Mouse (Mus musculus) adrenal gland, postnatal 36 days (tissue): Measurements from ENCODE around the gene Tmem130. TPM values are rescaled to one million over a fixed set of nuclear protein-coding genes. Genes with fewer than 3 reads are reported as not detected.
"Not testable (repeated sequence)": the region's sequence is repeated elsewhere in the genome, so short reads cannot be mapped to it uniquely, and the experiment has no call there.

Experiments used
- DNase-seq, 2 experiments: peaks; one replicate each; pipeline ENCODE4 v3.0.0; 2021; ENCODE audit warnings: mixed read lengths in 1 of 2
- long read RNA-seq, 2 experiments: library from polyadenylated mRNA; stranded (forward); transcript quantifications; one replicate each; pipeline ENCODE4 v2.0.0; 2021; ENCODE audit warnings: borderline sequencing depth in 2 of 2
- total RNA-seq, 2 experiments: library from RNA; stranded (reverse); gene quantifications; 2 replicates each; pipeline ENCODE4 v1.2.3; 2021

Tmem130 gene
- total RNA-seq = 10 to 100 TPM; 23.4 to 30.9 TPM
- long read RNA-seq, experiment 1, transcript Tmem130-201 (8 exons, 2,805 nt) = major isoform, 9 of 30 reads
- long read RNA-seq, experiment 1, partial matches to known transcripts = 6 of 30 reads
- long read RNA-seq, experiment 1, other reads (novel, unspliced or antisense) = 15 of 30 reads
- long read RNA-seq, experiment 2, transcript Tmem130-201 (8 exons, 2,805 nt) = major isoform, 37 of 49 reads
- long read RNA-seq, experiment 2, partial matches to known transcripts = 1 of 49 reads
- long read RNA-seq, experiment 2, other reads (novel, unspliced or antisense) = 11 of 49 reads

GRCm38 (mm10) chr5:144761161-144761868 lies at the start of gene Tmem130:
Gene Tmem130 (minus strand): TSS chr5:144761818.
- DNase-seq = peak; percentile 35 to 49

GRCm38 (mm10) chr5:144806931-144807330 lies 45.3 kb upstream of the Tmem130 start:
- no peak for DNase-seq

DNA sequence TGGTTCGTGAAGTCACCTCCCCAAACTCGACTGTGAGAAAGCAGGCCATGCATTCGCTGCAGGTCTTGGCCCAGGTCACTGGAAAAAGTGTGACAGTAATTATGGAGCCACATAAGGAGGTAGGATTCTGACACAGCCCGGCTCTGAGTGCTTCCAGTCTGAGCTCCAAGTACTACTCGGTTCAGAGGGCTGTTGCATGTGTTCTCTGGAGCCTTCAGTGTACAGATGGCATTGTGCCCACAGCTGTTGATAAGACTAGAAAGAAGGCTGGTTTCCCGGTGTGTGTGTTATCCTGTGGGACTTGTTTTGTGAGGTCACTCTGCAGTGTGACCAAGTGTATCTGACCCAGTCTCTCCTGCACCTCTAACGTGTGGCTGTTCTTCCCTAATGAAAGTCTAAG lies 42.6 kb upstream of the Tmem130 start:
- no peak for DNase-seq

DNA sequence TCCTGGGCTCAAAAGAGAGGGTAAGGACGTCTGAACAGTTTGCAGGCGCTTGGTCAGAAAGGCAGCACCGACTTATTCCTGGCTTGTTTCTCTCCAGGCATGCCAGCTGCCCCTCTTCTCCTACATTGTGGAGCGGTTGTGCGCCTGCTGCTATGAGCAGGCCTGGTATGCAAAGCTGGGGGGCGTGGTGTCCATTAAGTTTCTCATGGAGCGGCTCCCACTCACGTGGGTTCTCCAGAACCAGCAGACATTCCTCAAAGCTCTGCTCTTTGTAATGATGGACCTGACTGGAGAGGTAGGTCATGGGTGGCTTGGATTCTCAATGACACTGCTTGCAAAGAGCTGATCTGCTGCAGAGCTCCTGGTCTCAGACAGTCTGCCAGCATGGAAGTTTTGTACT lies 41.4 kb upstream of the Tmem130 start:
- no peak for DNase-seq

- no peak for DNase-seq
These were observed 35.5 kb upstream of the Tmem130 start for GRCm38 (mm10) chr5:144797116-144797515.

DNA sequence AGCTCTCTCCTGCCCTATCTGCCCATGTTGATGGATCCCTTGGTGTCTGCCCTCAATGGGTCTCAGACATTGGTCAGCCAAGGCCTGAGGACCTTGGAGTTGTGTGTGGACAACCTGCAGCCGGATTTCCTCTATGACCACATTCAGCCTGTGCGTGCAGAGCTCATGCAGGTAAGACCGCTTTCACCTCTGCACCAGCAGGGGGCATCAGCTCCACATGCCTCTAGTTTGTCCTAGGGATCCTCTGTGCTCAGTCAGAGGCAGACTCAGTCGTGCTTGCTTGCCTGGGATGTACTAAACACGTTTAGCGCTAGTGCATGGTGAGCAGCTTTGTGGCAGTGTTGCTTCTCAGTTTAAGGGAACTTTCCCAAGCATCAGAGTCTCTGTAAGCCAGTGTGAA lies 33.1 kb upstream of the Tmem130 start:
- peak; percentile 20 to 24 for DNase-seq

GRCm38 (mm10) chr5:144793374-144793773 lies 31.8 kb upstream of the Tmem130 start:
- DNase-seq = no peak

DNA sequence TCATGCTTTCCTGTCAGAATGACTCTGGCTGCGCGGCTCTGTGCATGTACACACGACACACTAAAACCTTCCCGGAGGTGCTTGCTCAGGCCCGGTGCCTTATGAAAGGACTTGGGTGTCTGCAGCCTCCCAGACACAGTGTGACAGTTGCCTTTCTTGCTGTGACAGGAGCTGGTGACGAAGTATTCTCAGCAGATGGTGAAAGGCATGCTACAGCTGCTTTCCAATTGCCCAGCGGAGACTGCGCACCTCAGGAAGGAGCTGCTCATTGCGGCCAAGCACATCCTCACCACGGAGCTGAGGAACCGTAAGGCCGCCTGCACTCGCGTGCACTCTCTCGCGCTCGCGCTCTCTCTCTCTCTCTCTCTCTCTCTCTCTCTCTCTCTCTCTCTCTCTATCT lies 24.8 kb upstream of the Tmem130 start:
- no peak for DNase-seq

GRCm38 (mm10) chr5:144780654-144781053 lies 19.0 kb upstream of the Tmem130 start:
- DNase-seq = no peak

GRCm38 (mm10) chr5:144773231-144773630 lies 11.6 kb upstream of the Tmem130 start:
- no peak for DNase-seq

DNA sequence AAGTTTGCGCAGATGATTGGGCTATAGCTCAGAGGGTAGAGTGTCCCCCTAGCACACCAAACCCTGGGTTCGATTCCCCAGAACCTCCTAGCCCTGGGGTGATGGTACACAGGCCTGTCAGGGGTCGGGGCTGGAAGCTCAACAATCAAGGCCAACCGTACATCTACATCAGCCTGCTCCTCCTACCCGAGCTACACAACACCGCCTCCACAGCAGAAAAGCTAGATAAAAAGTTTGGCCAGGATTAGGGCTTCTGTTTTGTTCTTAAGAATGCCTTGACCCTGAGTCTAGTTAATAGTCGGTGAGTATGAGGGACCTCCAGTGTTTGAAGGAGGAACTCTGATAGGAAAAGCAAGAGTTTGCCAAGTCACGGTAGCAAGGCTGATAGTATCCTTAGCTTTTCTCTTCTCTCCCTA lies 7.5 kb upstream of the Tmem130 start:
- DNase-seq = peak; percentile 13 to 26

DNA sequence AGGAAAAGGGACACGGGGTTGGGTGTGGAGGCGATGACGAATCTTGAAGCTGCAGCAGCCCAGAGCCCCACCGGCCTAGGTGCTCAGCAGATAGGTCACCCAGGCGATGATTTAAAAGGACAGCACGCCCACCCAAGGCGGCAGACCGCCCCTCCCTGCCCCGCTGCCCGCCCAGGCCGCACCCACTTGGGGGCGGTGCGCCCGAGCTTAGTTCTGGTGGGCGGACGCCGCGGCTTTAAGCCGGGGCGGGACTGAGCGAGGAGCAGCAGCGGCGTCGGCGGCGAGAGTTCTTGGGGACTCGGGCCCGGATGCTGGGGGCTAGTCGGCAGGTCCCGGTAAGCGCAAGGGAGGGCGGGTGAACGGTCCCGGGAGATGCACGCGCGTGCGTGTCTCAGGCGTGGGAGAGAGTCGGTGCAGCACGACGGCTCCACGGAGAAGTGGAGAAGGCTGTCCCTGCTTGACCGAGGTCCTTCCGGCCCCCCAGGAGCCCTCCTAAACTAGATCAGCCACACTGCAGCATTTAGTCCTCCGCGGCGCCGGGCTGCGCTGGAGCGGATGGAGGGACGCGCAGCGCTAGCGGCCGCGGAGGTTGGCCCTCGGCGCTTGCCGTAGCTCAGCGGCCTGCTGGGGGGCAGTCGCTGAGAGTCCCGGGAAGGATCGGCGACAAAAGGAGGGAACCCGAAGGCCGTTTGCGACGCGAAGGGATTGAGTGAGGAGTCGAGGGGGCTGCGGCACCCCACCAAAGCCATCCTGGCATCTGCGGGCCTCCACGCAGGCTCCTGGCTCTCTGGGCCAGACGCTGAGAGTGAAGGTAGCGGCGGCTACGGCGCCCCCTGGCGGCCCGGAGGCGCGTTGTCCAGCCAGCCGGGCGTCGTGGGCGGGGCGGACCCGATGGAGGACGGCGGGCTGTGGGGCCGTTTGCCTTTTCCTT lies 6.6 kb upstream of the Tmem130 start:
- DNase-seq = peak; percentile 93 to 95

DNA sequence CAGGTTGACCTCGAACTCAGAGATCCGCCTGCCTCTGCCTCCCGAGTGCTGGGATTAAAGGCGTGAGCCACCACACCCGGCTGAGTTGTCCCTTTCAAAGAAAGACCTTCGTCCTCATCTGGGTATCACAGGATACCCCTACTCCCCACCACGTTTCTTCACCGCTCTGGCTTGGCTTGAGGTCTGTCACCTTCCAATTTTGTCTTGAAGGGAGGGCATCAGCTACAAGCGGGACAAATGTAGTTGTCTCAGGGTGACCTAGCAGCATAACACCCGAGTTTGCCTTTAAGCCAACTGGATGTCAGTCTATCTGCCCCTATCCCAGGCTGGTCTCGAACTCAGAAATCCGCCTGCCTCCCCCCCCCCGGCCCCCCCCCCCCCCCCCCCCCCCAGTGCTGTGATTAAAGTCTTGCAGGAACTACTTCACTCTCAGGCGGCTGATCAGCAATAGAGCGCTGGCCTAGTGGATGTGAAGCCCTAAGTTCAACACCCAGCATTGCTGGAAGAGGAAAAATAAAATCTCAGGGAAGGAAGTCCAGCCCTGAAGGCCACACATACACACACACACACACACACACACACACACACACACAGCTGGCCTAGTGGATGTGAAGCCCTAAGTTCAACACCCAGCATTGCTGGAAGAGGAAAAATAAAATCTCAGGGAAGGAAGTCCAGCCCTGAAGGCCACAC lies 5.6 kb upstream of the Tmem130 start, which contains the start of gene Trrap:
Gene Trrap, plus strand, starts transcription at position 627 of the 693 bp plus-strand sequence.
- DNase-seq = not testable (repeated sequence)

DNA sequence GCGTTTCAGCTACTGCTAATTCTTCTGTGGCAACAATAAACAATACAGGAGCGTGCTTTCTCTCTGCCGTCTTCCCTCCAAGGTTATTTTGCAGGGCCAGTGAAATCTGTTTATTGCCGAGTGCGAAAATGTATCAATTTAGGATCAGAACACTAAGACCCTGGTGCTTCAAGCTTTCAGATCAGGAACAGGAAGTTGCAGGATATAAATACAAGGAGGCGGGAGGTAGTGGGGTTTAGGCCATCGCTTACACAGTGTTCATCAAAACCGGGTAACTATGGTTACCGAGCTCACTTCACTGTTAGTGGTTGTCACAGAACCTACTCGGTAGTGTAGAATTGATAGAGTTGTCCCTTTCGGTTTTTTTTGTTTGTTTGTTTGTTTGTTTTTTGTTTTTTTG lies 5.0 kb upstream of the Tmem130 start:
- no peak for DNase-seq

- no peak for DNase-seq
These were observed 4.4 kb upstream of the Tmem130 start for GRCm38 (mm10) chr5:144766026-144766425.

DNA sequence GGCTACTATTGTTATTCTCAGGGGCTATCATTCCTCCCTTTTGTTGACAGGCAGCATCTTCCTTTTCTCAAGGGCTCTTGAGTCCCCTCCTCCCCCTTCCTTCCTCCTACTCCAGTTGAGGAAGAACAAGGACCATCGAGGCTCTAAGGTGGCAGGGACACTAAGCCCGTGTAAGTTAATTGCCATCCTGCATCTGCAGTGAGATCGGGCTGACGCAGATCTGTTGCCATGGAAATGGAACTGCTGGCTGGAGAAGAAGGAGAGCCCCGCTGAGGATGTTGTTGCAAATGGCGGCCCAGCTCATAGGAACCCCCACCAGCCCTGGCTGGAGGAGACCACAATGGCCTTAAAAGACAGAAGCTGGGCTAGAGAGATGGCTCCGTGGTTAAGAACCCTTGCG lies 3.2 kb downstream of the Tmem130 start:
- DNase-seq = peak in 1 of 2 experiments; percentile 20

GRCm38 (mm10) chr5:144757402-144757801 lies 4.2 kb downstream of the Tmem130 start:
- no peak for DNase-seq

DNA sequence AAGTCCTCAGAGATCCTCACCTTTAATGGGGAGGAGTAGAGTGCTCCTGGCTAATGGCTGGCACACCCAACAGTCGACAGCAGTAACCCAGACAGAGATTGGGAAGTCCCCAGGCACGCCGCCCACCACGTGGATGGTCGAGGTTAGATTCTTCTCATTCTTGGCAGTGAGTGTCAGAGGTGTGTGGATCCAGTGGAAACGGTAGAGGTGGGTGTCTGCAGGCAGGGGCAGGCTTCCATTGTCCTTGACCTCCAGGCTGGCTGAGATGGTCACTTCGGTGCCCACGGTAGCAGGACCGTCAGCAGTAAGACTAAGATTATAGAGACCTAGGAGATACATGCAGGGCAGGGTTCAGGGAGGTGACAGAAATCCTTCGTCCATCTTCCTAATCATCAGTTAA lies 6.4 kb downstream of the Tmem130 start:
- DNase-seq = no peak

- DNase-seq = peak; percentile 46 to 61
These were observed 8.6 kb downstream of the Tmem130 start for GRCm38 (mm10) chr5:144753041-144753440.

GRCm38 (mm10) chr5:144752432-144752831 lies 9.2 kb downstream of the Tmem130 start:
- peak in 1 of 2 experiments; percentile 30 for DNase-seq

DNA sequence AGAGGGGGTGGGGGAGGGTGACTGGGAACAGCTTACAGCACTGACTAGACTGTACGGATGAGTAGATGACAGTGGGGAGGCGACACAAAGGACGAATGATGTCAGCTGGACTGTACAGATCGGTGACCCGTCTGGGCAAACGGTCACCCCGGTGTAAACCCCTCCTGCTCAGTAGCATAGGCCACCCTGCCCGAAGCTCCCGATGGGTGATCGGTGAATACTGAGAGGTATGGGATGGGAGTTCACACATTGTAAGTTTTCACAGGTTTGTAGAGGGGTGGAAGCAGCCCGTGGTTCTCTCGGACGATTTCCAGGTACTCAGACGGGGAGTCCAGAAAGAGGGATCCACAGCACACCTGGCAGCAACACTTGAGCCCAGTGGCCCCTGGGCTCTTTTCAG lies 24.5 kb downstream of the Tmem130 start:
- peak in 1 of 2 experiments; percentile 9 for DNase-seq

DNA sequence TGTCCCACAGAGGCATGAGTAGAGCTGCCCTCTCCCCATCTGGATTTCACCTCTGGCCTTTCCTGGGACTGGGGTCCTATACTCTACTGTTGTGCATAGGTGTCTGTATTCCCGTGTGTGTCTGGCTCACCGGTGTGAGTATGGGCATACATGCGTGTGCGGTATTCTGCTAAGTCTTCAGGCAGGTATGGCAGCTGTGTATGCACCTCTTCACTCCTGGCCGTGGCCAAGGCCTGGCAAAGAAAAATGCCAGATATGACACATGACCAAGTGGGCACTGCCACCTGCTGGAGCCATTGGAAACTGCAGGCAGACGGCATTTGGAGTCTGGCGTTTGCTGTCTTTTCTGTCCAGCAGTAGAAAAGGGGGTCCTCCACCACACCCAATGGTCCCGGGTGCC lies 26.7 kb downstream of the Tmem130 start:
- peak; percentile 72 to 78 for DNase-seq
